Mouse (Mus musculus) adrenal gland, postnatal 25 days (tissue): ENCODE measurements around the gene Ubfd1. TPM values are rescaled to one million over a fixed set of nuclear protein-coding genes. Genes with fewer than 3 reads are reported as not detected.

Source experiments
- DNase-seq: peaks from one replicate; pipeline ENCODE4 v3.0.0; 2021; ENCODE audit warnings: mixed read lengths
- long read RNA-seq: library from polyadenylated mRNA; stranded (forward); transcript quantifications from one replicate; pipeline ENCODE4 v2.0.0, GENCODE M21; 2021
- total RNA-seq: library from RNA; stranded (reverse); gene quantifications from 2 replicates; pipeline ENCODE4 v1.2.3, GENCODE M21; 2021

Gene Ubfd1
- total RNA-seq, result 53.2 and 56.1 TPM in 2 replicates
- long read RNA-seq, full-length matches to known transcripts, result 42 of 60 reads
- long read RNA-seq, partial matches to known transcripts, result 5 of 60 reads
- long read RNA-seq, other reads (novel, unspliced or antisense), result 13 of 60 reads

DNA sequence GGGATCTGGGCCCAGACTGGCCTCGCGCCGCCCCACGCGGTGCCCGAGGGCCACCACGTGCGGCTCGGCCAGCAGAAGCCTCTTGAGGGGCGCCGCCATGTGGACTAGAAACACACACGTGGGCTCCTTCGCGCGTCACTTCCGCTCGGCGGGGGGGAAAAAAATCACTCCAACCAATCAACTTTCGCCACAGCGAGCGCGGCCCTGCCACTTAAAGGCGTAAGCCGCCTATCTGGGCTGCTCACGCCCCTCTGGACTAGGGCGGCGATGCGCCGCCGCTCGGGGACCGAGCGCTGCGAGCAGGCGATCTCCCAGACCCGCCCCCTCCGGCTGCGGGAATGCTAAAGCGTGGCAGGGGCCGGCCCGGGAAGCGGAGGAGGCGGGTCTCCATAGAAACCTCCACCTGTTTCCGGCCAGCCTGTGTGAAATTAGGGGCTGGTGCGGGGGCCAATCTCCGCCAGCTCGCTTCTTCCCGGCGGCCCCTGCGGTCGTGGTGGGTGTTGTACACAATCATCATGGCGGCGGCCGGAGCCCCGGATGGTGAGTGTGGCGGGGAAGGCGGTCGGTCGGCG, at the start of gene Ubfd1, which contains the start of gene Ears2:
Ubfd1 (plus strand) TSS at position 231 of the 572 bp plus-strand sequence.
Ears2 (minus strand) TSS at position 319 of the 572 bp plus-strand sequence.
- peak; percentile 93 for DNase-seq

DNA sequence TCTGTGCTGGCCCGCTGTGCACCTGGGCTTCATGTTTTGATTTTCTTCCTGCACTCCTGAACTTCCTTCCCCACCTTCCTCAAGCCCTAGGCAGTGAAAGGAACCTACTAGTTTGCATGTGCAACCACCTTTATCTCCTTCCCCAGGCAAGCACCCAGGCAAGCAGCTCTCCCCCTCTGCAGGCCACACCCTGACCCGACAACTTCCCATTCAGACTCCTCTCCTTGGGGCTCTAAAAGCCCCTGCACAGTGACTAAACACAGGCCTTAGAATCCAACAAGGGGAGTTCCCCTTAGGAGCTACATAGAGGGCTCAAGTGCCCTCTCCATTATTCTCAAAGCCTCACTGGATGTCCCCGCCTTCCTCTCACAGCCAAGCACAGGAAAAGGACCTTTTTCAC, 48.7 kb upstream of the Ubfd1 start:
- DNase-seq, result no peak

DNA sequence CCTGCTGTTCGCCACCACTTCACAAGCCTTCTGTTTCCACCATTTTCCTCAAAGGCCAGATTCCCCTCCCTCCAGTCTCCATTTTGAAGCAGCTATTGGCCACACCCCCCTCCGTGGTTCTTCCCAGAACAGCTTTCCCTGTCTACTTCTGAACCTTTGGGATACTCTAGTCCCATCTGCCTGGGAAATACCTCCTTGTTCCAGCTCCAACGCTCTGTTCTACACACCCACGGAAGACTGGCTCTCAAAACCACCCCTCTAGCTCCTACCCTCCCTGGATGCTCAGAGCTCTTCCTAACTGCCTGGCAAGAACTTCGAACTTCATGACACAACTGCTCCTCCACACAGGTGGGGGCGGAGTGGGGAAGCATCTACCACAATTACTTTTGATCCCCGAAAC, 48.0 kb upstream of the Ubfd1 start:
- DNase-seq, result no peak

DNA sequence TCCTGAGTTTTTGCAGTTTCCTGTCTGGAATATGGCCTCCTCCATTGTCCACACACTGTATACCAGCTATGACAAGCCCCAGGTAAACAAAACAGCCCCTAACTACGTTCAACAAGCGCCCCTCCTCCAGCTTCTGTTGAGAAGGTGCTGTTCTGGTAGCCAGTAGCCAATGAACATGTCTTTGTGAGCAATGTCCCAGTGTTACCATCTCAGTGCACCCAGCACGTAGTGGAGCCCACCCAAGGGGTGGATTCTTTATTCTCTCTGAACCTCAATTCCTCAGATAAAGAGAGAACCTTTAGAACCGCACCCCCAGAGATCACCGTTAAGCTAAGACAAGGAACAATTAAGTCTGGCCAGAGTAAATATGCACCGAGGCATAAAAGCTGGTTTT, 46.7 kb upstream of the Ubfd1 start:
- no peak for DNase-seq

DNA sequence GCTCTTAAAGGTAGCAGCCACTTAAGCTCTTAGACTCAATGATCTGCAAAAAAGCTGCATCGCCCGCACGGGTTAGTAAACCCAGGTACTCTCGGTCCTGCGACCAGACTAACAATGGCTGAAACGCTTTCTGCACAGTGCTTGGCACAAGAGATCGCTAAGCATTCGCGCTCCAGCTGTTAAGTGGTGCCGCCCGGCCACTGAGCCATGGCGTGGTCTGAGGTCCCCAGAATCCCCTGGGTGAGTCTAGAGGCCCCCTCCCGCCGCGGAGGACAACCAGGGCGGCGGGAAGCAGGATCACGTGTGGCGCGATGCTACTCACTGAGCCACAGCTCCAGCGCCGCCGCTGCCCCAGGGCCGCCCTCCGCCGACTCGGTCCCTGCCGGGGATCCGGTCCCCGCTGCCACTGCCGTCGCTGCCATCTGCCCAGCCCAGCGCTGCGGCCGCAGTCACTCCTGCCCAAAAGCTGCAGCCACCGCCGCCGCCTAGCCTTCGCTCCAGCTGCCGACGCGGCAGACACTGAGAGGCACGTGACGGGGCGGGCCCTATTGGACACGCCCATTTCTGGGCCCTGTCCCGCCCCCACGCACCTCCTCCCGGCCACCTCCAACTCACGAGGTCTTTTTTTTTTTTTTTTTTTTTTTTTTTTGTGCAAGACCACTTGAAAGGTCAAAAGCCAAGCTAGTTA, 46.2 kb upstream of the Ubfd1 start, which contains the start of gene Gga2:
Gga2 (minus strand) TSS at position 556 of the 688 bp plus-strand sequence.
- peak; percentile 89 for DNase-seq

DNA sequence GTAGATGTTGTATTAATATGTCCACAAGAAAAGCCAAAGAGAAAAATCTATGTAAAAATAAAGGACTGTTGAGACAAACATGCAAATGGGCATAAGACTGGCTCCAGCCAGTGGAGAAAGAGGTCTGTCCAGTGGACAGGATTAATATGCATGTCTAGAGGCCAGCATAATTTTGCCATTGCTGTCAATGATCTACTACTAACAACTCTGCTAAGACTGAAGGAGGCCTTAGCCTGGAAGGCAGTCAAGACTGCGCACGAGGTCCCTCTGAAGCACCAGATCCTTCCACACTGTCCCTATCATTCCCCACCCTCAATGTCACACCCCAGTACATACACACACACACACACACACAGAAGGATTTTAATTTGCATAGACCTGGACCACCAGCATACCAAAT, 44.8 kb upstream of the Ubfd1 start:
- DNase-seq, result no peak

DNA sequence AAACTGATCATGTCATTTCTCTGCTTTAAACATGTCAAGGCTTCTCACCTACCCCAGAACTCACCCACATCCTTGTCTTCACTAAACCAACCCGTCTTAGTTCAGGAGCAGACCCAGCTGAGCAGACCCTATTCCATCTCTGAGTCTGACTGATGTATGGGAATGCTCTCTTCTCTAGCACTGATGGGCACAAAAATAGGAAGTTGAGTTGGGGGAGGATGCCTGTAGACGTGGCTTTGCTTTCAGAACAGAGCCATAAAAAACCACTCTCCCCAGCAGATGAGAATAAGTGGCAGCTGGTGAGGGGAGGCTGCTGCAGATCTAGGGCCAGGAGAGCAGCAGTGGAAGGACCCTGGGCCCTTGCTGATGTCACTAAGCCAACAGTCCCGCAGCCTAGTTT, 33.6 kb upstream of the Ubfd1 start:
- no peak for DNase-seq

DNA sequence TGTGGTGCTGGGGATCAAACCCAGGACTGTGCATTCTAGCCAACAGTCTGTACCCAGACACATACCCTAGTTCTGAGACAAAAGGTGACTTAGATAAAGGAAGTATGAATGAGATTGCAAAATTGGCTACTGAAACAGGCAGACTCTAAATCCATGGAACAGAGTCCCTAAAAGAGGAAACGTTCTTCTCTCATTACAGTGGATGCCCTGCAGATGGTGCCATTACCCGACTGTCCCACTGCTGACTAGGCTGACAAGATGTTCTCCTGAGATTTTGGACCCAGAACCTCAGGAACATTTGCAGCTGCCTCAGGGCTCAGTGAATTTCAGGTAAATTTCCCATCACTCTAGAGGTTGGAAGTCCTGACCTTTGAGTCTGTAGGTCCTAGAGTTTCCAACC, 32.6 kb upstream of the Ubfd1 start:
- no peak for DNase-seq

DNA sequence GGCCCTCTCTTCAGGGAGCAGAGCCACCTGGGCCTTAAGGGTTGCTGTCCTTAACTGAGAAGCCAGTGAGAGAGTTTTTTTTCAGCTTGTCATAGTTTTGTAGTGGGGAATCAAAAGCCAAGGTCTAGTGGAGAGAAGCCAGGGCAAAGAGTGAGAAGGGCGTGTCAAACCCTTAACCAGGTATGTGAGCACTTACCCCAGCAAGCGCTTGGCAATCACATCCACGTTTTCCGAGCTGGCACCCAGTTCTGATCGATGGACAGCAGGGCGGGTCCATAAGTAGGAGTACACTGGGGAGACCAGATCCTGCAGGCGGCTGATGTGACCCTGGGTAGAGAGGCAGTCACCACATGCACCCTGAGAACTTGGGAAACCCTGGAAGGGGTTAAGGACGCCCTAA, 22.9 kb upstream of the Ubfd1 start:
- no peak for DNase-seq

DNA sequence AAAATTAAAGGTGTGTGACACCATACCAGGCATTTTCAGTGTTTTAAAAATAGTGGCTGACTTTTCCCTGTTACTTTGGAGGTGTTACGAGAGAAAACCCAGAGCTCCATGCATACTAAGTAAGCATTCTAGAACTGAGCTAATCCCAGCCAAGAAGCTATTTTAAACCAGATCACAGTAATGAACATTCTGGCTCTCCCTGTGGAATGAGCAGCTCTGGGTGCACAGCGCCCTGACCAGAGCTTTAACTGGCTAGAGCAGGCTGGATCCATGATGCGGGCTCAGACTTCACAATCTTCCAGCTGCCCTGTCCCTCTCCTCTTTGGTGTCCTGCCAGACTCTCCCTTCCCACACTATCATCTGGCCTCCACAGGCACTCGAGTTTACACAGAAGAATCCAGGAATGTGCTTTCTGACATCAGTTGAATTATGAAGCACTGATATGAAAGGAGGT, 21.8 kb upstream of the Ubfd1 start:
- peak; percentile 11 for DNase-seq

DNA sequence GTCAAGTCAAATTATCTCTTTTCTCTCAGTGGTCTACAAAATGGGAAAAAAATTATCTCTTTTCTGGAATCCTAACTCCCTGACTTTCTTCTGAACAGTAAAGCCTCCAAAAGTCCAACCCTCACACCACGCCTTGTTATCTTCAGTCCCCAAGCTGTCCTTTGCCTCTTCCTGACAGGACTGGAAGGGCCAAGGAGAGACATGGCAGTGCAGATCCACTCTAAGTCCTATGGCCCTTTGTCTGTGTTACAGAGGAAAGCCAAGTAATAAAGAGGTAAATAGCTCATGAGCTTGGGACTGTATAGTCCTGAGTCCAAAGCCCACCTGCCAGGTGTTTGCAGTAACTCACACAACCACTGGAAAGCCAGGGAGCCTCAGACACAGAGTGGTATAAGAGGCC, 21.3 kb upstream of the Ubfd1 start:
- no peak for DNase-seq

DNA sequence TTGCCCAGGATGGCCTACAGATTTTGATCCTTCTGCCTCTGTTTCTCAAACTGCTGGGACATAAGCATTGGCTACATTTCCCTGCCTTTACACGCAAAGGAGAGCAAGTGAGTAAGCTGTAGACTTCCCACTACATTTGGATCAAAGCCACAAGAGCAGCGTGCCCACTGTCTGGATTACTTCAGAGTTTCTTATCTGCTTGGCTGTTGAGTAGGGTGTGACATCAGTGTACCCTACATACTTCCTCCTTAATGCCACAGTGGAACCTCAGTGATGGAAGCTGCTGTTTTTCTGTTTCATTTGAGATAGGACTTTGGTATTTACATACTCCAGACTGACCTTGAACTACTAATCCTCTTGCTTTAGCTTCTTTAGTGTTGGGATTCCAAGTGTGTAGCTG, 20.2 kb upstream of the Ubfd1 start:
- no peak for DNase-seq

DNA sequence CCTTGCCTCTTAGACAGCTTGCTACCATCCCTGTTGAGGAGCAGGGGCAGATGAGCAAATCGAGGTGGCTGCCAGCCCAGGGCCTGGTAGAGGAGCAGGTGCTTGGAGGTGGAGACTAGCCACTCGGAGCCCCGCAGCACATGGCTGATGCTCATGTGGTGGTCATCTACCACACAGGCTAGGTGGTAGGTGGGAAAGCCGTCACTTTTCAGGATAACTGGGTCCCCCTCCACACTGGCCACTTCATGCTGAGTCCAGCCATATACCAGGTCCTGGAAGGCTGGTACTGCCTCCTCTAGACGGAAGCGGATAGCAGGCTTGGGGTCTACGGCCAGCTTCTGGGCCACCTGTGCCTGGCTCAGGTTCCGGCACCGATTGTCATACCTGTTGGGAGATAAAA, 18.8 kb upstream of the Ubfd1 start:
- DNase-seq, result no peak

DNA sequence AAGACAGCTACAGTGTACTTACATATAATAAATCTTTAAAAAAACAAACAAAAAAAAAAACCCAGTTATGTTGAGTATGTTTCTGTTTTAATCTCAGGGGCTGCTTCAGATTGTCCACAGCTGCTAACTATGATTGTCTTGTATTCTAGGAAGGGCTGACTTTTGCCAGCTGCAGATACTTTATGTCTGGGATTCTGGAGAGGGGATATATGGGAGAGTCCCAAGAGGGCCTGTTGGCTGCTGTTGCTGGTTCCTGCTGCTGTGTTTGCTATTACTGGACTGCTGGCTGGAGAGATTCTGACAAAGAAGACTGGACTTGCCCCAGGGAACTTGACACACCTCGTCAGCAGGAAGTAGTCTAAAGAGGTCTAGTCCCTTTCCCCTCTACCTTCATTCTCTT, 16.1 kb upstream of the Ubfd1 start:
- no peak for DNase-seq

DNA sequence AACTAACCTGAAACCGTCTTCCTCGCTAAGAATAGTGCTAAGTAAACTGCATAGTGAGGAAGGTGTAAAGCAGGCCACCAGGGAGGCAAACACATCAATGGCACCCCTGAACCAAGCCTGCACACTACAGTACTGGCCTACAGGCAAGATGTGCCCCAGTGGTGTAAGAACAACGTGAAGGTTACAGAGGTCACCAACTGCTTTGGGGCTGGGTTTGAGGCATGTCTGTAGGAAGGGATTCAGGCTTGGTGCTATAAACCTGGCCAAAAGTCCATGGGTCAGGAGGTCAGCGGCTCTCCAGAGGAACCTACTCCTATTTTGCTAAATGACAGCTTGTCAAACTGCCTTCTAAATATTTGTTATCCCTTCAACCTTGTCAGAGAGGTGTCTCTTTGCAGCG, 10.3 kb upstream of the Ubfd1 start:
- DNase-seq, result no peak

DNA sequence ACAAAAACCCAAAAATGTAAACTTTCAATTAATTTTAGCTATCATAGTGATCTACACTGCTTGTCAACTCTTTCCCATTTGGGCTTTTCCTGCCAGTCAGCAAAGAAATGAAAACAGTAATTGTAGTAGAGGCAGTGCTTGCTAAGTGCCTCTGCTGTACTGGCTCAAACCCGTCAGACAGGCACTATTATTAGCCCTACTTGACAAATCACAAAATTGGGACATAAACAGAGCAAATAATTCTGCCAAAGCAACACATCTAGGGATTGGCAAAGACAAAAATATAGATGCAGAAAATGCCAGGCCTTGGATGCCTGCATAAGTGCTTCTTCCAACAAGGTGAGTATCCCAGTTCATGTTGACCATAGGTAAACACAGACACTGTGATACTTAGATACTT, 1.3 kb upstream of the Ubfd1 start:
- no peak for DNase-seq

DNA sequence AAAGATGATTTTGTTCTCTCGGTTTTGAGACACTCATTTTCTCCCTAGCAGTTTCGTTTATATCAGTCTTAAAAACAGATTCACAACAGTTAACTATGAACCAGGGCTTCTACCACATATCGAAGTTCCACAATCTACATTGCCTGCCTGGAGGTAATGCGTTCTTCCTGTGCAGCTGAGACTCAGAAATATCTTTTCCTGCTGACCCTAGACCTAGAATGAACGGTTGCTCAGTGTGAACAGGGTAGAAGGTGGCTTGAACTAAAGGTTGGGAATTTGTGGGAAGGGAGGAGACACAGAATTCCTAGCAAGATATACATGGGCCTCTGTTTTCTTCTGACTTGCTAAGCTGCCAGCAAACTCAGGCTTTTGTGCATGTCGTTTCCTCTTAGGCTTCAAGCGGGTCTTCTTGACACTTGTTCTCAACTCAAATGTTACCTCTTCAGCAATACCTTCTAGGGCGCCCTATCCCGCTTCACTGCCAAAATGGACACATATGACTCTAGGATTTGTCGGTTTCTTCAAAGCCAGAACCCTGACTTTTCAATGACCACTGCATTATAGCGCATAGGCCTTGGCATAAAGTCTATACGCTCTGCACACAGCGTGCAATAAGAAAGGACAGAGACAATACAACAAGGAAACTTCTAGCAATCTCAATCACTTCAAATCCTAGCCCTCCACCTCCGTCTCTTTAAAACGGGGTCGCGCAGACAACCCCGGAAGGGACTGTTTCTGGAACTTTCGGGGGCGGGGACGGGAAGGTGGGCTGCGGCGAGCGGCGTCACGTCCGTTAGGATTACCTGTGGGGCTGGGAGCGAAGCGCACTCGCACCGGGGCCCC, 652 bp upstream of the Ubfd1 start:
- no peak for DNase-seq

DNA sequence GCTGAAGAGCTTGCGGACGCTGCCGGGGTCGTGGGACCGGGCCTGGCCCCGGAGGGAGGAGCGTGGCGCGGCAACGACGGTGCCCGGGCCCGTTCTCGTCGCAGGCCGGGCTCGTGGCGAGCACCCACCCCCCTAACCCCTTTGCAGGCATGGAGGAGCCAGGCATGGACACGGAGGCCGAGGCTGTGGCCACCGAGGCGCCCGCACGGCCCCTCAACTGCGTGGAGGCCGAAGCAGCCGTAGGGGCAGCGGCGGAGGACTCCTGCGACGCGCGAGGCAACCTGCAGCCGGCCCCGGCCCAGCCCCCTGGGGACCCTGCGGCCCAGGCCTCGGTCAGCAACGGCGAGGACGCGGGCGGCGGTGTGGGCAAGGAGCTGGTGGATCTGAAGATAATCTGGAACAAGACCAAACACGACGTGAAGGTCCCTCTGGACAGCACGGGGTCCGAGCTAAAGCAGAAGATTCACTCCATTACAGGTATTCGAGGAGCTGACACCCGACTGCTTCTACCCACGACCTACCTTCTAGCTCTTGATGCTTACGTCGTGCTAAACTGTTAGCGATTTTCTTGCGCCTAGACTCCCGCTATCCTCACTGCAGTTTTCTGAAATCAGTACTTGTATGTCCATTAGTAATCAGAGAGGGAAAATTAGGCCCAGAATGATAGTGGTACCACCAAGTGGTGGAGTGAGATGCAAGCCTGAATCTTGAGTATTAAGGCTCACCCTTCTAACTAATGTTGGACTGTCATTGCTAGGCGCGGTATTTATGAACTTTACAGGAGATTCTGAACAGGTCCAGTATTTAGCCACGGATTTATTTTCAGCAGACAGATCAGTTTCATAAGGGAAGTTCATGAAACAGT, 774 bp downstream of the Ubfd1 start:
- DNase-seq, result no peak

DNA sequence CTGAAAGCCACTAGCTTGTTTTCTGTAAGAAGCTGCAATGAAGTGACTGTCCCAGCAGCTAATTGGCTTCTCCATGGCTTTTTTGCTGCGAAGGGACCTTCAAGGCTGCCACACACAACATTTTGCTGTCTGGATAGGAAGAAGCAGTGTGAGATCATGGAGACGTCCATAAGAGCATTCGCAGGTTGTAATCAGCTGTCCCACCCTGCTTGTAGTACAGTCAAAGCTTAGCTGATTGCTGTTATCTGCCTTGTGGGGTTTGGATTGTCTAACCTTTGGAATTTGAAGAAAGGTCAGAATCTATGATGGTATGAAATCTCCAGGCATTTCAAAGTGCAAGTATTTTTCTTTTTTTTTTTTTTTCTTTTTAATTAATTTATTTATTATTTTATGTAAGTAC, 7.4 kb downstream of the Ubfd1 start:
- DNase-seq, result no peak

DNA sequence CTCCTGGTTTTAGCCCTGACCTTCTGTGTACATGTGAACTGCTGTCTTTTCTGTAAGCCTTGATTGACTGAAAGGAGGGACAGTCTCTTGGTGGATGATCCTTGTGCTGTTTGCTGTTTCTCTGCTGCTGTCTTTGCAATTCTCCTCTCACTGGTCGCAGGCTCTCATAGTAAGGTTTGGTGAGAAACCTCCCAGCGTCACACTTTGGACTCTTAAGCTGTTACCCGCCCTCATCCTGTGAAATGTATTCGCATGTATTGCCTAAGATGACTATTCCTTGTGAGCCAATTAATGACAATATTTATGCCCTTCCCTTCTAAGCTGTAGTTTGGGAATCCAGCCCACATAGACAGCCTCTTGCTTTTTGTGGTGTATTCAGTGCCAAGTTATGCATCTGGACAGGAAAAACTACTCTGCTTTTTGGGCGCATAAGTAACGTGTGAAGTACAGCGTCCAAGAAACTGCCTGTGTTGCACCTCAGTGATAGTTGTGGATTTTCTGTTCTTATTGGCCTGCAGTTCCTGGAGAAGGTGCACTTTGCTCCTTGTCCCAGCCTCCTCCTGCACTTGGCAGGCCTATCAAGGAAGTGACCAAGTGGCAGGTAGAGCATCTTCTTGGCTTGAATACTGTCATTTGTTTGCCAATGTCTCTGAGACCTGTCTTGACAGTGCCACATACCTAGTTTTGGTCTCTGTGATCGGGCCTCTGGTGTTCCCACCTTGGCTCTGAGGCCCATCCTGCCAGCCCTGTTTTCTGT, 13.0 kb downstream of the Ubfd1 start:
- no peak for DNase-seq

DNA sequence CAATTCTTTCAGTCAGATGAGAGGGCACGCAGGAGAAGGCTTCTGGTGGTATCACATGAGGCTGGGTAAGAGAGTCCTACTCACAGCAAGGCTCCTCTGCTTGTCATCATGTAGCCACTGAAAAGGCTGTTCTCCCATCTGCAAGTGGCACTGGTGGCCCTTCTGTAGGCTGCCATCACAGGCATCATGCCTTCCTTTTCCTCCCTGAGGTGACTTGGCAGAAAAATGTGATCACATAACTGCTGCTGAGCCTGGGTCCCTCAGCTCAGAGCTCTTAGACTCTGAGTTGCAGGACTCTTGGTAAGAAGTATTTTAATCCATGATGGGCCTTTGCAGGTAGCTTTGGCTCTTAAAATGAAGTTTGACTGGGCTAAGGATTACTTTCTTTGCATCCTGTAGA, 14.1 kb downstream of the Ubfd1 start:
- no peak for DNase-seq
